Mouse (Mus musculus): ENCODE results near the gene Tcf7.
"Not testable (repeated sequence)": the region's sequence is repeated elsewhere in the genome, so short reads cannot be mapped to it uniquely, and the experiment has no call there.

Tcf7 gene

GRCm38 (mm10) chr11:52227466-52228226 lies 55.2 kb downstream of the Tcf7 start:
- no peak for DNase-seq (ENCODE audit: low read depth, low spot score)

GRCm38 (mm10) chr11:52227053-52227452 lies 55.8 kb downstream of the Tcf7 start:
- DNase-seq (ENCODE audit: low read depth, low spot score), result no peak

GRCm38 (mm10) chr11:52225986-52226599 lies 56.7 kb downstream of the Tcf7 start:
- DNase-seq (ENCODE audit: low read depth, low spot score), result no peak

GRCm38 (mm10) chr11:52223968-52224682 lies 58.7 kb downstream of the Tcf7 start:
- DNase-seq (ENCODE audit: low read depth, low spot score), result no peak

- DNase-seq (ENCODE audit: low read depth, low spot score), result no peak
Measured at GRCm38 (mm10) chr11:52222891-52223290, 59.9 kb downstream of the Tcf7 start.

GRCm38 (mm10) chr11:52221921-52222320 lies 60.9 kb downstream of the Tcf7 start:
- DNase-seq (ENCODE audit: low read depth, low spot score), result not testable (repeated sequence)

- DNase-seq (ENCODE audit: low read depth, low spot score), result peak; percentile 72
Measured at GRCm38 (mm10) chr11:52220282-52220681, 62.5 kb downstream of the Tcf7 start.

GRCm38 (mm10) chr11:52213887-52214286 lies 68.9 kb downstream of the Tcf7 start, which contains the start of gene Olfr1371:
Olfr1371 (minus strand) TSS chr11:52213987.
- DNase-seq (ENCODE audit: low read depth, low spot score), result no peak
